Mouse (Mus musculus): ENCODE measurements around the gene Ubn2. TPM values are rescaled to one million over a fixed set of nuclear protein-coding genes. Genes with fewer than 3 reads are reported as not detected.
"Not testable (repeated sequence)": the region's sequence is repeated elsewhere in the genome, so short reads cannot be mapped to it uniquely, and the experiment has no call there.

Gene Ubn2
- polyA plus RNA-seq, 1 experiment from 2014 or later: 16.6 TPM

DNA sequence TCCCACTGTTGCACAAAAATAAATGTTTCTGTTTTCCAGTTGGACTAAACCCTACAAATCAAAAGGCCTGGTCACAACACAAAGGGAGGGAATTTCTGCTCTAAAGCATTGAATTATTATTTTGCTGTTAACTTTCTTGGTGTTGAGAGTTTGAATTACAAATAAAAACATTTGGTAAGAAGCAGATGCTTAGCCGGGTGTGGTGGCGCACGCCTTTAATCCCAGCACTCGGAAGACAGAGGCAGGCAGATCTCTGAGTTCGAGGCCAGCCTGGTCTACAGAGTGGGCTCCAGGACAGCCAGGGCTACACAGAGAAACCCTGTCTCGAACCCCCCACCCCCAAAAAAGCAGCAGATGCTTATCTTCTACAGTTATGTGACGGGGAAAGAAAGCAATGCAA, 114.8 kb downstream of the Ubn2 start:
- H3K9ac ChIP-seq (ENCODE audit: low read length); H3K4me3 ChIP-seq (ENCODE audit: low read depth, low read length); H3K27me3 ChIP-seq (ENCODE audit: control insufficient read depth, insufficient read depth, low read length); H3K36me3 ChIP-seq (ENCODE audit: control insufficient read depth, insufficient read depth, low read length); H3K4me2 ChIP-seq; H3K9me3 ChIP-seq (ENCODE audit: control insufficient read depth, low read length); H3K27ac ChIP-seq (ENCODE audit: low read depth, low read length); H3K4me1 ChIP-seq (ENCODE audit: control insufficient read depth, insufficient read depth, low read length); DNase-seq (ENCODE audit: low spot score, missing footprints); ATAC-seq (ENCODE audit: low FRiP score): not testable (repeated sequence)
- 93% methylated on average over 7 of the region's 7 CpGs for WGBS

GRCm38 (mm10) chr6:38549840-38550239, 116.1 kb downstream of the Ubn2 start:
- H3K4me2 ChIP-seq: peak overlapping the region; percentile 77
- ATAC-seq (ENCODE audit: low FRiP score); H3K4me3 ChIP-seq (ENCODE audit: low read depth, low read length); H3K9me3 ChIP-seq (ENCODE audit: control insufficient read depth, low read length); DNase-seq (ENCODE audit: low spot score, missing footprints); H3K36me3 ChIP-seq (ENCODE audit: control insufficient read depth, insufficient read depth, low read length); H3K27ac ChIP-seq (ENCODE audit: low read depth, low read length); H3K4me1 ChIP-seq (ENCODE audit: control insufficient read depth, insufficient read depth, low read length); H3K9ac ChIP-seq (ENCODE audit: low read length); H3K27me3 ChIP-seq (ENCODE audit: control insufficient read depth, insufficient read depth, low read length): not testable (repeated sequence)
- WGBS: 83% methylated on average over 6 of the region's 6 CpGs

DNA sequence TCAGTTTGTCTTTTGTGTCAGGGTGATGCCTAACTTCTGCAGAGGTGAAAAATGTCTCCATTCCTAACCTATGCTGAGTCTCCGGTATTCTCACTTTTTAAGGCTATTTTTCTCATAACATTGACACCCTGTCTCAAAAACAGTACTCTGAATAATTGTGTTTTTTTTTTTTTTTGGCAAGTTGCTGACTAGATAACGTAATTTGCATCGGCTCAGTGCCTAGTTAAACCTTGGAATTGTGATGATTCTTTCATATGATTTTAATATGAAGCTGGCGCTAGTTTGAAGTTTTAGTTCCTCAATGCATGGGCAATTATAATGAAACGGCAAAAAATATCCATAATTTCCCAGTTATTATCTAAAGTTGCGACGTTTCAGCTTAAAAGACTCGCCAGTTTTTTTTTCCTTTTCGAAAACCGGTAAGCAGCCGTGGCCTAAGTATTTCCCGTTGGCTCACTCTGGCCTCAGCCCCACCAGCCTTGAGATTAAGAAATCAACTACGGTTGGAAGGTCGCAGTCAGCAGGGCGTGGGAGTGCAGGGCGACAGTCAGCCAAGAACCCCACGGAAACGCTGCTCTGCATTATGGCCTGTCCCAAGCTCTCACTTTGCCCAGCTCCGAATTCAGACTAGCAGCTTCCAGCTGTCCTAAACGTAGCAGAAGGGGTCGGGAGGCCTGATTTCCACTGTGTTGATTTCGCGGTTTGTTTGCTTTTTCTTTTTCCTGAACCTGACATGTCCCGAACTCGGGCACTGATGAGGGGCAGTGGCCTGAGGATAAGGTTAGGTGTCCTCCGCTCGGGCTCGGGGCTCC, 116.7 kb downstream of the Ubn2 start:
- peak; percentile 14; the same call in 1 of the 2 replicates for ATAC-seq (ENCODE audit: low FRiP score)
- peak; percentile 98 for DNase-seq (ENCODE audit: low spot score, missing footprints)
- H3K4me1 ChIP-seq (ENCODE audit: control insufficient read depth, insufficient read depth, low read length): peaks cover 5% of the 10 kb centered on the region; the same call in 1 of the 2 replicates
- no peaks in the 10 kb centered on the region for H3K36me3 ChIP-seq (ENCODE audit: control insufficient read depth, insufficient read depth, low read length)
- no peaks in the 10 kb centered on the region for H3K9me3 ChIP-seq (ENCODE audit: control insufficient read depth, low read length)
- H3K4me3 ChIP-seq (ENCODE audit: low read depth, low read length): peak overlapping the region; percentile 78
- 8% methylated on average over 28 of the region's 28 CpGs for WGBS
- H3K9ac ChIP-seq (ENCODE audit: low read length): peak overlapping the region; percentile 89
- peak overlapping the region; percentile 77 for H3K4me2 ChIP-seq
- no peaks in the 10 kb centered on the region for H3K27me3 ChIP-seq (ENCODE audit: control insufficient read depth, insufficient read depth, low read length)
- peak overlapping the region; percentile 97 for H3K27ac ChIP-seq (ENCODE audit: low read depth, low read length)

- Histone ChIP-seq H3K4me1 (ENCODE audit: control insufficient read depth, insufficient read depth, low read length) (peaks cover 5% of the 10 kb centered on the region; the same call in 1 of the 2 replicates), H3K27ac (ENCODE audit: low read depth, low read length) (peak within 1 kb of the TSS; percentile 97), H3K36me3 (ENCODE audit: control insufficient read depth, insufficient read depth, low read length) (no peaks in the 10 kb centered on the region), H3K27me3 (ENCODE audit: control insufficient read depth, insufficient read depth, low read length) (no peaks in the 10 kb centered on the region), H3K9me3 (ENCODE audit: control insufficient read depth, low read length) (no peaks in the 10 kb centered on the region), H3K9ac (ENCODE audit: low read length) (peak within 1 kb of the TSS; percentile 90), H3K4me3 (ENCODE audit: low read depth, low read length) (peak within 1 kb of the TSS; percentile 78), H3K4me2 (peak within 1 kb of the TSS; percentile 77)
- peak; percentile 89 for ATAC-seq (ENCODE audit: low FRiP score)
- DNase-seq (ENCODE audit: low spot score, missing footprints): peak; percentile 100
- under 1% methylated on average over 90 of the region's 98 CpGs for WGBS
Measured at GRCm38 (mm10) chr6:38551062-38551988, 117.6 kb downstream of the Ubn2 start, which contains the start of gene Luc7l2. TSS of gene Luc7l2 (plus strand) at chr6:38551334.

DNA sequence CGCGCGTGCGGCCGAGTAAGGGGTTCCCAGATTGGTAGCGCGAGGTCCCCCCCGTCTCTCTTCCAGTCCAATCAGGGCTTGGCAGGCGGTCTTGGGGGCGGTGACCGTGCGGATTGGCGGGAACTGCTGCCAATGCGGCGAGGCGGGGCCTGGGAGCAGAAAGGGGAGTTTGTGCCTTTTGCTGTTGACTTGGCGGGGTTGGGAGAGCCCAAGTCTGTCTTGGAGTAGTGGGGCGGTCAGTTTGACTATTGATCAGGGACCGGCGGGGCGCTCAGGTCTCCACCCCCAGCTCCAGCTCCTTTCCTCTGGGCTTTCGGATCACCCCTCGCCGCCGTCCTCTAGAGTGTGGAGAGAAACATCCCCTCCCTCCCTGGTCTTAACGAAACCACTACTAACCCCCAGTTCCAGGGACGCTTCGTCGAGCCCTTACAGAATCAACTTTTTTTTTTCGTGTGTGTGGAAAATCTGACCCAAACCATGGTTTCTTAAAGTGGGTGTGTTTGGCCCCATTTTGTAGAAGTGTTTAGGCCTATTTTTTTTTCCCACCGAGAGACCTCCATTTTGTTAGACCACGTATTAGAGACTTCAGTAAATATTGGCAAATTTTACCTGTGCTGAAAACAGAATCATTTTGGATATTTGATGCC, 118.4 kb downstream of the Ubn2 start:
- Histone ChIP-seq H3K9ac (ENCODE audit: low read length) (peak overlapping the region; percentile 90), H3K4me2 (peak overlapping the region; percentile 57), H3K27ac (ENCODE audit: low read depth, low read length) (peak overlapping the region; percentile 96), H3K4me1 (ENCODE audit: control insufficient read depth, insufficient read depth, low read length) (peaks cover 5% of the 10 kb centered on the region; the same call in 1 of the 2 replicates), H3K4me3 (ENCODE audit: low read depth, low read length) (peak overlapping the region; percentile 78), H3K36me3 (ENCODE audit: control insufficient read depth, insufficient read depth, low read length) (no peaks in the 10 kb centered on the region), H3K9me3 (ENCODE audit: control insufficient read depth, low read length) (no peaks in the 10 kb centered on the region), H3K27me3 (ENCODE audit: control insufficient read depth, insufficient read depth, low read length) (no peaks in the 10 kb centered on the region)
- ATAC-seq (ENCODE audit: low FRiP score) (peak; percentile 94), DNase-seq (ENCODE audit: low spot score, missing footprints) (peak; percentile 98)
- WGBS: under 1% methylated on average over 32 of the region's 32 CpGs

- no peak overlapping the region; the same call in 1 of the 2 replicates for H3K9ac ChIP-seq (ENCODE audit: low read length)
- H3K27ac ChIP-seq (ENCODE audit: low read depth, low read length): no peak overlapping the region
- no peak for ATAC-seq (ENCODE audit: low FRiP score)
Measured at GRCm38 (mm10) chr6:38552636-38553000, 118.9 kb downstream of the Ubn2 start.

More at GRCm38 (mm10) chr6:38552636-38553000, 118.9 kb downstream of the Ubn2 start:
- no peaks in the 10 kb centered on the region for H3K27me3 ChIP-seq (ENCODE audit: control insufficient read depth, insufficient read depth, low read length)
- H3K9me3 ChIP-seq (ENCODE audit: control insufficient read depth, low read length): no peaks in the 10 kb centered on the region
- no peaks in the 10 kb centered on the region for H3K36me3 ChIP-seq (ENCODE audit: control insufficient read depth, insufficient read depth, low read length)
- DNase-seq (ENCODE audit: low spot score, missing footprints): no peak
- 26% methylated on average over 5 of the region's 5 CpGs for WGBS
- peaks cover 5% of the 10 kb centered on the region; the same call in 1 of the 2 replicates for H3K4me1 ChIP-seq (ENCODE audit: control insufficient read depth, insufficient read depth, low read length)
- peak overlapping the region; percentile 78 for H3K4me3 ChIP-seq (ENCODE audit: low read depth, low read length)
- peak overlapping the region; percentile 57 for H3K4me2 ChIP-seq

Small RNA genes within 50 kb of the gene (microRNA-seq; reads per million reads assigned to microRNA genes)
- not detected for gene Mir7670

Other genes starting within 250 kb of the Ubn2 start
- gene D630045J12Rik, start 179.9 kb upstream of the Ubn2 start, polyA plus RNA-seq (2014; fragmentation: Nextera tagmentation; extraction: Ambion mirVana): 9.7 and 10.1 TPM in 2 replicates
- 12.1 and 13.1 TPM in 2 replicates for gene Zc3hav1l, start 134.7 kb upstream of the Ubn2 start, polyA plus RNA-seq (2014; fragmentation: Nextera tagmentation; extraction: Ambion mirVana)
- 1.7 and 2.2 TPM in 2 replicates for gene Zc3hav1, start 79.3 kb upstream of the Ubn2 start, polyA plus RNA-seq (2014; fragmentation: Nextera tagmentation; extraction: Ambion mirVana)
- gene Ttc26, start 52.5 kb upstream of the Ubn2 start, polyA plus RNA-seq (2014; fragmentation: Nextera tagmentation; extraction: Ambion mirVana): 10.9 and 13.9 TPM in 2 replicates
- 128 and 131 TPM in 2 replicates for gene Fmc1, start 99.6 kb downstream of the Ubn2 start, polyA plus RNA-seq (2014; fragmentation: Nextera tagmentation; extraction: Ambion mirVana)
- 34.7 and 40.4 TPM in 2 replicates for gene Luc7l2, start 117.4 kb downstream of the Ubn2 start, polyA plus RNA-seq (2014; fragmentation: Nextera tagmentation; extraction: Ambion mirVana)
- gene Klrg2, start 203.3 kb downstream of the Ubn2 start, polyA plus RNA-seq (2014; fragmentation: Nextera tagmentation; extraction: Ambion mirVana): 0.07 and 0.11 TPM in 2 replicates
- gene Clec2l, start 229.1 kb downstream of the Ubn2 start, polyA plus RNA-seq (2014; fragmentation: Nextera tagmentation; extraction: Ambion mirVana): 2.1 and 2.2 TPM in 2 replicates

Data from midbrain, embryonic 11.5 days (tissue).